Mouse (Mus musculus) embryonic facial prominence, embryonic 12.5 days (tissue): ENCODE measurements at regions not wholly inside any gene's neighbourhood (a gene's known extent, or its start where the extent isn't known, plus 50 kb on each side); places are given as distances from the start of the nearest gene placed in this dataset.

Experiments used
- ATAC-seq: fragments of 200-750 bp; cut with Nextera tagmentation; 2 replicates; pipeline ENCODE4 v1.8.0; 2017; ENCODE audit not compliant: insufficient number of reproducible peaks, insufficient read depth, low FRiP score, low TSS enrichment
- H3K27ac ChIP-seq: fragments of 300-500 bp; sonication (generic); 2 replicates; pipeline ENCODE4 v1.5.1; 2016; ENCODE audit warnings: mild to moderate bottlenecking
- H3K27me3 ChIP-seq: fragments of 300-500 bp; sonication (generic); 2 replicates; pipeline ENCODE4 v1.6.1; 2016; ENCODE audit warnings: mild to moderate bottlenecking, moderate library complexity
- H3K36me3 ChIP-seq: fragments of 300-500 bp; sonication (generic); 2 replicates; pipeline ENCODE4 v1.6.1; 2016; ENCODE audit warnings: mild to moderate bottlenecking
- H3K4me1 ChIP-seq: fragments of 300-500 bp; sonication (generic); 2 replicates; pipeline ENCODE4 v1.6.1; 2016
- H3K4me2 ChIP-seq: fragments of 300-500 bp; sonication (generic); replicated peaks from 2 replicates; pipeline ENCODE4 v1.6.1; 2016; ENCODE audit warnings: mild to moderate bottlenecking, moderate library complexity
- H3K4me3 ChIP-seq: fragments of 300-500 bp; sonication (generic); 2 replicates; pipeline ENCODE4 v1.5.1; 2016; ENCODE audit warnings: mild to moderate bottlenecking
- H3K9ac ChIP-seq: fragments of 300-500 bp; sonication (generic); 2 replicates; pipeline ENCODE4 v1.6.1; 2016; ENCODE audit warnings: mild to moderate bottlenecking, moderate library complexity
- H3K9me3 ChIP-seq: fragments of 300-500 bp; sonication (generic); 2 replicates; pipeline ENCODE4 v1.6.1; 2016; ENCODE audit warnings: mild to moderate bottlenecking, moderate library complexity
- WGBS: fragments of 180-500 bp; shearing (Covaris S2); methylation state at CpG from one replicate; pipeline ENCODE4 v1.1.7; 2016; 5-methylcytosine and 5-hydroxymethylcytosine counted together

DNA sequence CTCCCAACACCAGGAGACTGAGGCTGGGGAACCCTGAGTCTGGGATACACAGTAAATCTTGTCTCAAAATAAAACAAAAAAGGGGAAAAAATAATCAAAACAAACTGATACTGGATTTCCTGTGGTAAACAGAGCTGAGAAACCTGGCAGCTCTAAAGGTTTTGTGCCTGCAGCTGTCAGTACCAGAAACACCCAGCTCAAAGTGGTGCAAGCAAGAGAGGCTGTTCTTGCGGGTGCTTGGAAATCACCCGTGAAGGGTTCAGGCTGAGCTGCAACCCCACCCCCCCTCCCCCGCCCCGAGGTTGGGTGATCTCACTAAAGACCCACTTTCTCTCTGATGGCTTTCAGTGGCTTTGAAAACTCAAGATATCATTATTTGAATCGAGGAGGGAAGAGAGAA is 90.1 kb upstream of the Sall1 start:
- no peak overlapping the region for H3K27ac ChIP-seq
- ATAC-seq = no peak
- H3K36me3 ChIP-seq = no peaks in the 10 kb centered on the region
- H3K4me2 ChIP-seq = no peak overlapping the region
- H3K9me3 ChIP-seq = no peaks in the 10 kb centered on the region
- no peaks in the 10 kb centered on the region for H3K4me1 ChIP-seq
- WGBS = 56% methylated on average over 5 of the region's 5 CpGs
- H3K4me3 ChIP-seq = no peak overlapping the region
- no peak overlapping the region for H3K9ac ChIP-seq
- no peaks in the 10 kb centered on the region for H3K27me3 ChIP-seq

DNA sequence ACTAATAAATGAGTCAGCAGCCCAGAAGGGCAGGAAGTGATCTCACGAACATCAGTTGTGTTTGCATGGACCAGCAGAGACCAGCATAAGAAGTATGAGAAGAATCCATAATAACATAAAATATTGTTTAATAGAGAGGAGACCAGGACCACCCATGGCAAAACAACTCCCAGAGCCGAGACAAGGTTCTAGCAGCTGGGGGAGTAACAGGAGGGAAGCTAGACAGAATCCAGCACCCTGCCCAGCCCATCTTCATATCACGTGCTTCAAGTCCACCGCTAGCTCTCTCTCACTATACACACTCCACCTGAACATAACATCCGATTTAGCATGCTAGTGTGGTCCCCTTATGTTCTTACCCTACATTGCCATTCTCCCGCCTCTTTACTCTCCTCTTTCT is 77.1 kb upstream of the Sall1 start:
- no peak for ATAC-seq
- 79% methylated on average over 6 of the region's 6 CpGs for WGBS
- H3K27me3 ChIP-seq = no peaks in the 10 kb centered on the region

DNA sequence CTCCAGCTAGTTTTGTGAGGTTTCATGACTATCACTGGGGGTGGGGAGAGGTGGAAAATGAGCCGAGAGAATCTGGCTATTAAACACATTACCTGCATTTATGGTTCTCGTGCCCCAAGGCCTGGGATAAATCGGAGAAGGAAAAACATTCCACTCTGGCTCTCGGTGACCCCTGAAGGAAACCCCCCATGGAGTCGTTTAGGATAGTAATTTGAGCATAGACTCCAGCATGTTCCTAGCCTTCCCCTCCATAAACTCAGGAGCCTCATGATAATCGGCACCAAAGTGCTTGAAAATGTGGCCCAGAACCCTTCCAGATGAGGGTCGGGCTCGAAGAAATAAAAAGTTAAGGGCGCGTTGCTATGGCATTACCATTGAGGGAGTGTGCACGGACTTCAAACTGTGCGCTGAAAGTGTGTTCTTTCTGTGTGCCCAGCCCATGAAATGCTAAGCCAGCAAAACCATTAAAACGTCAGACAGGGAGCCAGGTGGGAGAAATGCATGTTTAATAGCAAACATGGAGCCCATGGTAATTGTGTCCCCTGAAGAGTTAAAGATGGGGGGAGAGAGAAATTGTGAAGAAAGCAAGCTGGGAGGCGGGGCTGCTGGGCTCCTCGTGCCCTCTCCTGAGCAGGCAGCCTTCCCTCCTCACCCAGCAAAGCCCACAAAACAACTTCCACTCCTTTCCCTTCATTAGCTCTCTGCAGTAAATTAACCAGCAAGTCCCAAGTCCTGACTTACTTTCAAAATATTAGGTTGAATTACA is 64.1 kb upstream of the Sall1 start:
- Histone ChIP-seq H3K36me3 (no peaks in the 10 kb centered on the region), H3K9me3 (no peaks in the 10 kb centered on the region), H3K4me3 (no peak overlapping the region), H3K9ac (no peak overlapping the region), H3K4me2 (no peak overlapping the region), H3K27me3 (no peaks in the 10 kb centered on the region), H3K4me1 (peaks cover 10% of the 10 kb centered on the region; the same call in 1 of the 2 replicates), H3K27ac (no peak overlapping the region)
- 33% methylated on average over 15 of the region's 15 CpGs for WGBS
- ATAC-seq = no peak

More for the DNA sequence above, 77.1 kb upstream of the Sall1 start:
- Histone ChIP-seq H3K4me2 (no peak overlapping the region), H3K4me3 (no peak overlapping the region), H3K36me3 (no peaks in the 10 kb centered on the region), H3K4me1 (no peaks in the 10 kb centered on the region), H3K27ac (no peak overlapping the region), H3K9ac (no peak overlapping the region), H3K9me3 (no peaks in the 10 kb centered on the region)

DNA sequence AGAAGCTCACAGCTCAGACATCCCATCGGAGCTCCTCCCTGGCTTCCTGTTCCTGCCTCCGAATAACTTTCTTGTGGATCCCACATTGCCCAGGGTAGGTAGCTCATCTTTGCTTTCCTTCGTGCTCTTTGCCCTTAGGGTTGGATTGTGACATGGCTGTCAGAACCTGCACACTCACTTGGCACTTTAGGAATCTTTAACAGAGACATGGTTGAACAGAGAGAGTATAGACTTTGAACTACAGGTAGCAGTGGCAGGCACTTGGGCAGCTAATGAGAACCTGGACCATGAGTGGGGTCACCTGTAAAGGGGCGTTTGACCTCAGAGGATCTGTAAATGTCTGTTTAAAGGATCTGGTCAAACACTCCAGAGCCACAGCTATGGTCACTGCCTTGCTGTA is 62.4 kb upstream of the Sall1 start:
- Histone ChIP-seq H3K9me3 (no peaks in the 10 kb centered on the region), H3K27ac (no peak overlapping the region), H3K9ac (no peak overlapping the region), H3K27me3 (no peaks in the 10 kb centered on the region), H3K36me3 (no peaks in the 10 kb centered on the region), H3K4me3 (no peak overlapping the region), H3K4me1 (peaks cover 7% of the 10 kb centered on the region; the same call in 1 of the 2 replicates), H3K4me2 (no peak overlapping the region)
- 86% methylated on average over 4 of the region's 4 CpGs for WGBS
- no peak for ATAC-seq

DNA sequence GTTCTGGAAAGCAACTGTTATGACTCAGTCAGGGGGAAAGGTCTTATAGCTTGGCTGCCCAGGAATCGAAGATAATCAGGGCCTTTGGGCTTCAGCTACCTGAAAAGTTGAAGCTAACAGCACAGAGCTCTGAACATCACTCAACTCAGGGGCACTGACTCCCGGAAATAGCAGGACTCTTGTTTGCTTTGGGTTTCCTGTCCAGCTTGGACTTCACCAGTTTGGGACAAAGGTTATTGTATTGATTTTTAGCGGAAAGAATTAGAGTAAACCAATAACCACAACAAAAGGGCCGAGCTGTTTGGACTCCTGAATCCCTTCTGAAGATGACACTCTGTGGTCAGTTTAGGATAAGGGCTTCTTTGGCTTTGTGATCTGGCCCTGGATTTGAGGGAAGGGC is 53.4 kb upstream of the Sall1 start:
- no peak for ATAC-seq
- Histone ChIP-seq H3K27me3 (no peaks in the 10 kb centered on the region), H3K4me2 (no peak overlapping the region), H3K9me3 (no peaks in the 10 kb centered on the region), H3K36me3 (no peaks in the 10 kb centered on the region), H3K4me1 (no peaks in the 10 kb centered on the region), H3K9ac (no peak overlapping the region), H3K4me3 (no peak overlapping the region), H3K27ac (no peak overlapping the region)
- 71% methylated on average over 4 of the region's 4 CpGs for WGBS
